Mouse (Mus musculus) liver, embryonic 13.5 days (tissue): ENCODE data around the gene Uvrag. TPM values are rescaled to one million over a fixed set of nuclear protein-coding genes. Genes with fewer than 3 reads are reported as not detected.

Source experiments
- ATAC-seq: fragments of 200-750 bp; cut with Nextera tagmentation; 2 replicates; pipeline ENCODE4 v1.8.0; 2017; ENCODE audit warnings: low read depth, mild to moderate bottlenecking, moderate number of reproducible peaks, moderate library complexity
- DNase-seq: peaks from one replicate; pipeline ENCODE4 v3.0.0; 2022
- H3K27ac ChIP-seq: fragments of 300-500 bp; sonication (generic); 2 replicates; pipeline ENCODE4 v1.5.1; 2015; ENCODE audit warnings: moderate library complexity, mild to moderate bottlenecking, inconsistent platforms
- H3K27me3 ChIP-seq: fragments of 300-500 bp; sonication (generic); 2 replicates; pipeline ENCODE4 v1.6.1; 2015; ENCODE audit warnings: mild to moderate bottlenecking, inconsistent platforms
- H3K36me3 ChIP-seq: fragments of 300-500 bp; sonication (generic); 2 replicates; pipeline ENCODE4 v1.6.1; 2015; ENCODE audit warnings: mild to moderate bottlenecking, inconsistent platforms
- H3K4me1 ChIP-seq: fragments of 300-500 bp; sonication (generic); replicated peaks from 2 replicates; pipeline ENCODE4 v1.6.1; 2015; ENCODE audit warnings: inconsistent platforms
- H3K4me2 ChIP-seq: fragments of 300-500 bp; sonication (generic); 2 replicates; pipeline ENCODE4 v1.6.1; 2015; ENCODE audit warnings: inconsistent platforms, mild to moderate bottlenecking, moderate library complexity
- H3K4me3 ChIP-seq: fragments of 300-500 bp; sonication (generic); replicated peaks from 2 replicates; pipeline ENCODE4 v1.5.1; 2015; ENCODE audit warnings: mild to moderate bottlenecking, inconsistent platforms
- H3K9ac ChIP-seq: fragments of 300-500 bp; sonication (generic); 2 replicates; pipeline ENCODE4 v1.6.1; 2015; ENCODE audit warnings: mild to moderate bottlenecking, inconsistent platforms
- H3K9me3 ChIP-seq: fragments of 300-500 bp; sonication (generic); replicated peaks from 2 replicates; pipeline ENCODE4 v1.6.1; 2016; ENCODE audit warnings: inconsistent platforms
- WGBS: fragments of 180-500 bp; shearing (Covaris S2); methylation state at CpG from one replicate; pipeline ENCODE4 v1.1.7; 2015; ENCODE audit not compliant: insufficient replicate concordance; 5-methylcytosine and 5-hydroxymethylcytosine counted together
- polyA plus RNA-seq: library from polyadenylated mRNA; unstranded; fragments of >200 nt; fragmentation: Nextera tagmentation; extraction: Ambion mirVana; gene quantifications from 2 replicates; pipeline ENCODE4 v1.2.1, GENCODE M21; 2015

Gene Uvrag
- polyA plus RNA-seq, 1 experiment from 2014 or later: 8.9 TPM

DNA sequence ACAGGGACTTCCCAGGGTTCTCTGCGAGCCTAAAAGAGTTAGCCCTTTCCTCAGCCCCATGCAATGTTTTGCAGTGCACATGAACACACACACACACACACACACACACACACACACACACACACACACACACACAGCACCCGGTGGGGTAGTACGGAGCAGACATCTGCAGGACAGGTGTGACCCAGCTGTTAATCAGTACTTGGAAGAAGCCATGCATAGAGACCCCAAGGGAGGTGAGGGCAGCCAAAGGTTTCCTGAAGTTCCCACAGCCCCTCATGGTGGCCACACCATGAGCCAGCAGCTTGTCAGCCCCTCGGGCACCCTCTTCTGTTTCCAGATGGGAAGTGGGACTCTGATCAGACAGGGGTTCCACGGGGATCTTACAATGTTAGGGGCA lies 277.9 kb downstream of the Uvrag start:
- H3K4me2 ChIP-seq: no peak overlapping the region
- no peaks in the 10 kb centered on the region for H3K36me3 ChIP-seq
- peaks cover 7% of the 10 kb centered on the region for H3K4me1 ChIP-seq
- ATAC-seq (no peak), DNase-seq (no peak)
- H3K27me3 ChIP-seq: no peaks in the 10 kb centered on the region
- no peak overlapping the region for H3K27ac ChIP-seq
- H3K9ac ChIP-seq: no peak overlapping the region
- 57% methylated on average over 5 of the region's 5 CpGs for WGBS
- no peak overlapping the region for H3K4me3 ChIP-seq
- H3K9me3 ChIP-seq: no peaks in the 10 kb centered on the region

DNA sequence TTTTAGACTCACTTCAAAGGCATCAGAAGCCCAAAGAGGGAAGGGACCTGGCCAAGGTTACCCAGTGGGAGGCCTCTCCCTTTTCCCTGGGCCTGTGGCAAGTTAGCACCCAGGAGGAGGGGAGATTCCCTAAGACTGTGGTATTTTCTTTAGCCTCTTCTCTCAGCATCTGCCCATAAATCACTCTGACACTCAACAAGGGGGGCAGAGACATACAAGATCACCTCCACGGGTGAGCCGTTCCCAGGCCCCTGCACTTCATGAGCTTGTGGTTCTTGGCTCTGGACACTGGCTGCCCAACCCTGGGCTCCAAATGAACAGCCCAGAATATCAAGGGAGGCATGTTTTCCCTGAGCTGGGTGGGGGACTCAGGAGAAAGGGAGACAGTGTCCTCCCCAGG lies 279.9 kb downstream of the Uvrag start:
- Histone ChIP-seq H3K4me1 (no peaks in the 10 kb centered on the region), H3K4me3 (no peak overlapping the region), H3K36me3 (no peaks in the 10 kb centered on the region), H3K27ac (no peak overlapping the region), H3K27me3 (no peaks in the 10 kb centered on the region), H3K9ac (no peak overlapping the region), H3K4me2 (no peak overlapping the region), H3K9me3 (no peaks in the 10 kb centered on the region)
- DNase-seq: no peak
- no peak for ATAC-seq
- 45% methylated on average over 2 of the region's 2 CpGs for WGBS

- H3K4me1 ChIP-seq: no peaks in the 10 kb centered on the region
- DNase-seq (no peak), ATAC-seq (no peak)
- no peak overlapping the region for H3K4me2 ChIP-seq
- no peak overlapping the region for H3K27ac ChIP-seq
- WGBS: 5% methylated on average over 3 of the region's 3 CpGs
- H3K36me3 ChIP-seq: no peaks in the 10 kb centered on the region
- H3K9me3 ChIP-seq: no peaks in the 10 kb centered on the region
- no peaks in the 10 kb centered on the region for H3K27me3 ChIP-seq
- H3K9ac ChIP-seq: no peak overlapping the region
- H3K4me3 ChIP-seq: no peak overlapping the region
Measured at GRCm38 (mm10) chr7:98857094-98857493, 283.8 kb downstream of the Uvrag start.

DNA sequence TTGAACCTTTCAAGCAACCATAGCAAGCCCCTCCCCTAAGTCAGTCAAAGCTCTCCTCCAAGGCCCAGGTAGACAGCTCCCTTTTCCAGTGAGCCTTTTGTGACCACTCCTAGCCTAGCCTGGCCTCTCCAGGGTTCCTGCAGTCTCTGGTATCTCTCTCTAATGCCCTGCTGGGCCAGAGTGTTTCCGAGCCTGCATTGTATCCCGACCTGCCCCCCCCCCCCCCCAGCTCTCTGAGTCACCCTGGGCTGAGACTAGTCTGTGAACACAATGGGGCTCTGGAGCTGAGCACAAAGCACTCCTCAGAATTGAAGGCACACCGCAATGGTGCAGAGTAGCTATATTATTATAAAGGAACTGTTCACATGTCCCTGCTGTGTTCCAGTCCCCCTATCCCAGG lies 284.8 kb downstream of the Uvrag start:
- DNase-seq (no peak), ATAC-seq (no peak)
- no peak overlapping the region for H3K9ac ChIP-seq
- H3K27me3 ChIP-seq: no peaks in the 10 kb centered on the region
- no peak overlapping the region for H3K4me3 ChIP-seq
- no peaks in the 10 kb centered on the region for H3K4me1 ChIP-seq
- no peaks in the 10 kb centered on the region for H3K9me3 ChIP-seq
- no peak overlapping the region for H3K27ac ChIP-seq
- H3K36me3 ChIP-seq: no peaks in the 10 kb centered on the region
- 38% methylated on average over 3 of the region's 3 CpGs for WGBS
- no peak overlapping the region for H3K4me2 ChIP-seq

- Histone ChIP-seq H3K9me3 (no peaks in the 10 kb centered on the region), H3K27me3 (no peaks in the 10 kb centered on the region), H3K36me3 (no peaks in the 10 kb centered on the region), H3K4me1 (peaks cover 2% of the 10 kb centered on the region; the same call in 1 of the 2 replicates), H3K4me2 (no peak overlapping the region), H3K4me3 (no peak overlapping the region), H3K9ac (no peak overlapping the region), H3K27ac (no peak overlapping the region)
- ATAC-seq (no peak), DNase-seq (no peak)
- WGBS: 12% methylated on average over 2 of the region's 2 CpGs
Measured at GRCm38 (mm10) chr7:98855388-98855787, 285.6 kb downstream of the Uvrag start.

DNA sequence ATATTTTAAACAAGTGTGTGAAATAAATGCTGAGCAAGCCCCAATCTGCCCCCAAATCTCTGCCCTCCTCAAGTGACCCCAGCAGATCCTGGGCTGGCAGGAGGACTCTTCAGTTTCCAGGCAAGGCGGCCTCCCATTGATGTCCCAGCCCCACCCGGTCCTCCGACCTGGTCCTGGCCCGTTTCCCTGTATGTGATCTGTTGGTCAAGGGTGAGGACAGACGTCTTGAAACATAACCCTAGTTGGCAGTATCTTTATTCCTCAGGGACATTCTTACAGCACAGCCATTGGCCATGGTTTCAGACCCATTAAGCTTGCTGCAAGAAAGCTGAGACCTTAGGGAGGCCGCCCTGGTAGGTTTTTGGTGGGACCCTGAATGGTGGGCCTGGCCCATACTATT lies 287.1 kb downstream of the Uvrag start:
- Histone ChIP-seq H3K27ac (no peak overlapping the region), H3K4me2 (no peak overlapping the region), H3K36me3 (no peaks in the 10 kb centered on the region), H3K4me3 (no peak overlapping the region), H3K9ac (no peak overlapping the region), H3K27me3 (no peaks in the 10 kb centered on the region), H3K9me3 (no peaks in the 10 kb centered on the region), H3K4me1 (peaks cover 15% of the 10 kb centered on the region)
- whole genome bisulfite sequencing: 66% methylated on average over 6 of the region's 6 CpGs
- no peak for DNase-seq
- no peak for ATAC-seq

DNA sequence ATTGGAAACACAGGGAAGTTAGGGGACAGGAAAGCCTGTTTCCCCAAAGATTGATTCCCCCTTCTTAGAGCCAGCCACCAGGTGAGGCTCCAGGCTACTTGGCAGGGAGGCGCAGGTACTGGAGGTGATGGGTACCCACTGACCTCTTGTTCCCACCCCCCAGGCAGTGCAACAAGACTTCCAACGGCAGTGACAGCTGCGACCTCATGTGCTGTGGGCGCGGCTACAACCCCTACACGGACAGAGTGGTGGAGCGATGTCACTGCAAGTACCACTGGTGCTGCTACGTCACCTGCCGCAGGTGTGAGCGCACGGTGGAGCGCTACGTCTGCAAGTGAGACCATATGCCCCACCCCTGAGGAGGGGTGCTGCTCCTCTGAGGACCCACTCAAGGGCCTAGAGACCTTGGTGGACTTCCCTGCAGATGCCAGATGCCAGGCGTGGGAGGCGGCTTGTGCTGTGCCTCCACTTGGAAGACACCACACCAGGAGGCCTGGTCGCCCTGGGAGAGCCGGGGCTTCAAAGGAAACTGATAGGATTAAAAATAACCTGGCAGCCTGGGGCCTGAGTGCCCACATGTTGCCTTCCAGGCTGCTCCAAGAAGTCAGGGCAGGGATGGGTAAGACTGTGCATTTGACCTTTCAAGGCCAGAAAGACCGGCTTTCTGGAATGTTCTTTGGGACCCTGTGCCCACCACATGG lies 287.8 kb downstream of the Uvrag start:
- Histone ChIP-seq H3K4me3 (no peak overlapping the region), H3K36me3 (no peaks in the 10 kb centered on the region), H3K4me2 (no peak overlapping the region), H3K9ac (no peak overlapping the region), H3K9me3 (no peaks in the 10 kb centered on the region), H3K27me3 (no peaks in the 10 kb centered on the region), H3K27ac (no peak overlapping the region), H3K4me1 (peaks cover 20% of the 10 kb centered on the region)
- no peak for ATAC-seq
- no peak for DNase-seq
- 75% methylated on average over 18 of the region's 18 CpGs for WGBS

- H3K27ac ChIP-seq: no peak overlapping the region
Measured at GRCm38 (mm10) chr7:98851220-98851619, 289.7 kb downstream of the Uvrag start.

DNA sequence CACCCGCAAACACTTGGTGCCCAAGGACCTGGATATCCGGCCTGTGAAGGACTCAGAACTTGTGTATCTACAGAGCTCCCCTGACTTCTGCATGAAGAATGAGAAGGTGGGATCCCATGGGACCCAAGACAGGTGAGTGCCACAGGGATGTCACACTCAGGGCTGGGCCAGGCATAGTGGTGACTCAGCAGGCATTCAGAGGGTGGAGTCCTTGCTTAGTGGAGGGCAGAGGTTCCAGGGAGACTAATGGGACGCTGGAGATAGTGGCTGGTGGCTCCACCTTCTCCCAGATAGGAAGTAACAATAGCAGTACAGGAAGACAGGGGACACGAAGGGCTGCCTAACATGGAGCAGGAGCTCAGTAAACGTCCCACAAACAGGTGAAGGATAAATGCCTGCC lies 290.6 kb downstream of the Uvrag start:
- DNase-seq (no peak), ATAC-seq (no peak)
- Histone ChIP-seq H3K4me3 (no peak overlapping the region), H3K27me3 (no peaks in the 10 kb centered on the region), H3K27ac (no peak overlapping the region), H3K36me3 (no peaks in the 10 kb centered on the region), H3K9me3 (no peaks in the 10 kb centered on the region), H3K9ac (no peak overlapping the region), H3K4me2 (no peak overlapping the region), H3K4me1 (peaks cover 20% of the 10 kb centered on the region)
- WGBS: 52% methylated on average over 5 of the region's 5 CpGs

More at GRCm38 (mm10) chr7:98851220-98851619, 289.7 kb downstream of the Uvrag start:
- H3K4me2 ChIP-seq: no peak overlapping the region
- H3K4me1 ChIP-seq: peaks cover 20% of the 10 kb centered on the region
- H3K9me3 ChIP-seq: no peaks in the 10 kb centered on the region
- H3K9ac ChIP-seq: no peak overlapping the region
- ATAC-seq: no peak
- no peaks in the 10 kb centered on the region for H3K27me3 ChIP-seq
- H3K36me3 ChIP-seq: no peaks in the 10 kb centered on the region
- H3K4me3 ChIP-seq: no peak overlapping the region
- no peak for DNase-seq
- 58% methylated on average over 9 of the region's 9 CpGs for WGBS

- H3K27ac ChIP-seq: no peak overlapping the region
- no peak for DNase-seq
- H3K27me3 ChIP-seq: peaks cover 3% of the 10 kb centered on the region
- no peak overlapping the region for H3K4me2 ChIP-seq
- no peak overlapping the region for H3K4me3 ChIP-seq
- no peaks in the 10 kb centered on the region for H3K36me3 ChIP-seq
- ATAC-seq: peak; percentile 69
- H3K9ac ChIP-seq: no peak overlapping the region
- H3K9me3 ChIP-seq: no peaks in the 10 kb centered on the region
- 34% methylated on average over 8 of the region's 8 CpGs for WGBS
- peaks cover 20% of the 10 kb centered on the region for H3K4me1 ChIP-seq
Measured at GRCm38 (mm10) chr7:98848899-98849640, 291.9 kb downstream of the Uvrag start.

DNA sequence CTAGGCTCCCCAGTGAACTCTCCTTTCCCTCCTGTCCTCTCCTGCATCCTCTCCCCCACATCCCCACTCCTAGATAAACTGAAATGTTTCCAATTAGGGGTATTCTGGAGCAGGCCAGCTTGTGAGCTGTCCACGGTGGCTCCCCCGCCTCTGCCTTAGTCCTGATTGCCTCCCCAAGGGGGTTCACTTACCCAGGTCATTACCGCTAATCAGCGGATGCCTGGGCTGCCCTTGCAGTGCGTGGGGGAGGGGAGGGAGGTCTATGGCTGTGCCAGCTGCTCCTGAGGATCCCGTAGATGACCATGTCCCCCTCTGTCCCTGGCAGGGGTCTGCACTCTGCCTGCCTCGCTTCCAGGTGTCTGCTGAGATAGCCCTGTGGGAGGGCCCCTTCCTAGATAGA lies 297.3 kb downstream of the Uvrag start:
- Histone ChIP-seq H3K4me1 (peaks cover 9% of the 10 kb centered on the region), H3K9me3 (no peaks in the 10 kb centered on the region), H3K36me3 (no peaks in the 10 kb centered on the region), H3K4me3 (no peak overlapping the region), H3K27me3 (peaks cover 57% of the 10 kb centered on the region), H3K27ac (no peak overlapping the region), H3K9ac (no peak overlapping the region), H3K4me2 (no peak overlapping the region)
- no peak for ATAC-seq
- 38% methylated on average over 7 of the region's 7 CpGs for WGBS
- DNase-seq: no peak

DNA sequence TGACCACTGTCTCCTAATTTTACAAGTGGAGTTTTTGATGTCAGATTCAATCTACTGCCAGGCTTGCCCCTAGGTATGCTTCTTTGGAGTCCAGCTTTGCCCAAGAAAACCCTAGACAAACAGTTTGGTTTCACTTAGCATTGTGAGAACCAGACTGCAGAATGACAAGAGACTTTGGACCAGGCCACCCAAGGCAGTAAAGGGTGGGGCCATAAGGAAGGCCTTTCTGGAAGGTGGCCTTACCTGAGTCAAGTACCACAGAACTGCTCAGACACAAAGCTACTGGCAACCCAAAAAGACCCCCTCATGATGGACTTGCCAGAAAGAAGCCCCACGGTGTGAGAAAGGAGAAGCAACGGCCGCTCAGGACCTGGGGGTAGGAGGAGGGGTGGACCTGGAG lies 297.9 kb downstream of the Uvrag start:
- H3K9me3 ChIP-seq: no peaks in the 10 kb centered on the region
- H3K36me3 ChIP-seq: no peaks in the 10 kb centered on the region
- no peak overlapping the region for H3K4me3 ChIP-seq
- 65% methylated on average over 3 of the region's 3 CpGs for WGBS
- peaks cover 8% of the 10 kb centered on the region for H3K4me1 ChIP-seq
- H3K9ac ChIP-seq: no peak overlapping the region
- no peak overlapping the region for H3K4me2 ChIP-seq
- H3K27me3 ChIP-seq: peaks cover 64% of the 10 kb centered on the region
- ATAC-seq (no peak), DNase-seq (no peak)
- no peak overlapping the region for H3K27ac ChIP-seq
